Mouse (Mus musculus) lung, postnatal 36 days (tissue): Measurements from ENCODE around the gene Efcab8.
A peak's percentile ranks its signal among the peaks of the same experiment; 100 is the strongest.
"Not testable (repeated sequence)": the region's sequence is repeated elsewhere in the genome, so short reads cannot be mapped to it uniquely, and the experiment has no call there.

Source experiments
- DNase-seq: peaks from one replicate; pipeline ENCODE4 v3.0.0; 2022; ENCODE audit warnings: mixed read lengths

Efcab8 gene

DNA sequence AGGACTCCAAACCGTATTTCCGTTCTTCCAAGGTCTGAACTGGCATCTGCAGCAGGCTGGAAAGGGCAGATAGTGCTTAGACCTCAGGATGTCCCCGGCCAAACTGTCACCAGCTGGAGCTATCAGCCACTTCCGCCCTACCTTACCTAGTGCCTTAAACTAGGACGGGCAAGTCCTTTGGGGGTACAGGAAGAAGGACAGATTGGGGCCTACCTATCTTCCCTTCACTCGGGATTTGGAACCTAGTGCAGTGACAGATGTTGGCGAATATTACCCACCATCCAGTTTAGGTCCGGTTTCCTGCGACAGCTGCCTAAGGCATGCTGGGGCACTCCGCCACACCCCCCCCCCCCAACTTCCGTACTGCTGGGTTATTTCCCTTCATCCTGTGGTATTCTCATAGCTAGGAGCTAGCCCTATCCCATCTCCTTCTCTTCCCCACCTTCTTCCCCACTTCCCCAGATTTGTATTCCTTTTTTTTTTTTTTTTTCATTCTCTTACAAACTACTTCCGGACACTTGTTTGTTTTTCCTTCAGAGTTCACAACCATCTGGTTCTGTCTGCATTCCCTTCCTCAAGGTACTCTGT, at the start of gene Efcab8:
Gene Efcab8, plus strand, starts transcription at position 538 of the 588 bp plus-strand sequence.
- no peak for DNase-seq

DNA sequence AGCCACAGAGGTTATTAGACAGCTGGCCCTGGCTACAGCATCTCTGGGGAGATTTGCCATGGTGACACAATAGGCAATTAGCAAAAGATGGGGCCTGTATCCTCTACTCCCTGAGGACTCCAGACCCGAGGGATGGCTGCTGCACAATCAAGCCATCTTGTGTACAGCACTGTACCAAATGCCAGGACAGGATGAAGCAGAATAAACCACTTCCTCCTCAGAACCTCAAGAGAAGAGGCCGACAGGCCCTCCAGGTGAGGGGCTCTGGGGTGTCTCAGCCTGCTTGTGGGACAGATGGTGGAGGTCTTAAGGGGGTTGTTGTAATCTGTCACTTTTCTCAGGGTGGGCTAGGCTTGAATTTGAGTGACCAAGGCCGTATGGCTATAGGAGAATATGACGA, 45.7 kb upstream of the Efcab8 start:
- DNase-seq, result no peak

DNA sequence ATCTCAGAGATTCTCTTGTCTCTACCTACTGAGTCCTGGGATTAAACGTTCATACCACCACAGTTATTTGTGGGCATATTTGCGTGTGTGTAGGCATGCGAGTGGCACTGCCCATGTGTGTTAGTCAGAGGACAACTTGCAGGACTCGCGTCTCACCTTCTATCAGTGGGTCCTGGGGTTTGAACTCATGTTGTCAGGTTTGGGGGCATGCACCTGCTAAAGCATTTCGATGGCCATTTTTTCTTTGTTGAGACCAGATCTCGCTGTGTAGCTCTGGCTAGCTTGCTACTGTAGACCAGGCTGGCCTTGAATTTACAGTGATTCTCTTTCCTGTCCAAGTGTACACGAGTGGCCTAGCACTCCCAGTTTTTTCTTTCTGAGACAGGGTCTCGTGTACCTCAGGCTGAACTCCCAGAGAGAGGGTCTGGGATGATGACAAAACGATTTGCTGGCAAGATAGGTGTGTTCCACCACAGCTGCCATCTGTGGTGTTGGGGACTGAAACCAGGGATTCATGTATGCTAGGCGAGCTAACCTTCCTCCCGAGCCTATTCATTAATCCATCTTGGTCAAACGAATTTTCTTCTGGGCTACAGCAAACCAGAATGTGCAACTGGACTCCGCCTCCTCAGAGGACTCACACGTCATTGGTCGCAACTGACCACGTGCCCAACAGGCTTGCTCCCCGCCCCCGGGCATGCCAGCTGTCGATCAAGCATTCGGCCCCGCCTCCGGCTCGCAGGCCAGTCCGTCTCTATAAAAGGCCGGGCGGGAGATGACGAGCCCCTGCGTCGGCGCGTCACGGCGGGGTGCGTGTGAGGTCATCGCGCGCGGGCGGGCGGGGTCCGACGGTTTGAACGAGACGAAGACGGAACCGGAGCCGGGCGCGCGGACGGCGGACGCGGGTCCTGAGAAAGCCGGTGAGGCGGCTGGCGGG, 39.0 kb upstream of the Efcab8 start, which contains the start of gene Mapre1:
Gene Mapre1, plus strand, starts transcription at position 775 of the 937 bp plus-strand sequence.
- peak; percentile 100 for DNase-seq

DNA sequence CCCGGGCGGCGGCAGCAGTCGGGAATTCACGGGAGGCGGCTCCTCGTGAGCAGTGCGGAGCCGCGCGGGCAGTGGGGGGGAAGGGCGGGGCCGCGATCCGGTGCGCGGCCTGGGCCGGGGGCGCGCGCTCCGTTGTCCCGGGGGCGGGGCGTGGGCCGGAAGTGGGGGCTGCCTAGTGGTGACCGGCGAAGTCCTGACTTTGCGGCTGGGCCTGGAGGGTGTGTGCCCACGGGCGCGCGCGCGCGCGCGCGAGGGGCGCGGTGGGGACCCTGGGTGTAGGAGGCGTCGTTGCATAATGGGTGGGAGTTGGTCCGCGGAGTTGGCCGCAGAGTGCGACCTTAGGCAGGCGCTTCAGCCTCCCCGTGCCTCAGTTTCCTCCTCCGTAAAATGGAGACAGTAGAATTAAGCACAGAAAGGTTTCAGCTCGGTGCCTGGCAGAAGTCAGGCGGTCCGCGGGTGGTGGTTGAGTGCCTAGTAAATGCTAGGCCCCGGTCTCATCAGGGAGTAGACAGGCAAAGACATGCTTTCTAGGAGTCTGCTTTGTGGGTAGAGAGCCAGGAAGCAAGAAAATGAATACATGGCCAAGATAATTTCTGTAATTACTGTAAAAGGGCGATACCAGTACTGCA, 38.2 kb upstream of the Efcab8 start:
- peak; percentile 81 for DNase-seq

DNA sequence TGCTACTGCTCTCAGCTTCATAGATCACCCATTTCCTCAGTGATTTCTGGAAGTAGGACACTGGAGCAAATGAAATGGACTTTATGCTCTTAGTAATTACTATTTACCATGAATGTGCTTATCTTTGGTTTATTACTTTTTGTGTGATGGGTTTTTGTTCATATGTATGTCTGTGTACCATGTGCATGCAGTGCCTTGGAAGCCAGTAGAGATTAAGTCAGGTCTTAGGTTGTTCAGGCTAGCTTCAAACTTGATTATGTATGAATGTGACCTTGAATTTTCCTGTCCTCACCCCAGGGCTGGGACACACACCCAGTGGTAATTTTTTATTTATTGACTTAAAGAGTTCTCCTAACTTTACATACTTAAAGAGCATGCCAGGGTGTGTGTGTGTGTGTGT, 31.7 kb upstream of the Efcab8 start:
- no peak for DNase-seq

DNA sequence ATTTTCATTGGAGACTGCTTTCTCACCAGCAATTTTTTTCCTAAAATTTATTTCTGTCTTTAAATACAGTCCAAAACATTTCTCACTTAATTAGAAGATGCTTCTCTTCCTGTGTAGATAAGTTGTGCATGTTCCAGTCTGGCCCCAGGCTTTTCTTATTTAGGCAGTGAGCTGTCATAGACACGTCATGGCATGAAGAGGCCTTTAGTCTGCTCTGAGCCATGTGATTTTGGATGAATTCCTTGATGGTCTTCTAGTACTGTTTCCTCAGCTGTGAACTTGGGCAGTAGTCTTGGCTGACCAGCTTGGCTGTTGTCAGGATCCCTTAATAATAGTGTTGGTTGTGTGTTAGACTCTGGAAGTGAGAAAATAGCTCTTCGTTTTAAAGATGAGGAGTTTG, 29.4 kb upstream of the Efcab8 start:
- DNase-seq, result peak; percentile 7

DNA sequence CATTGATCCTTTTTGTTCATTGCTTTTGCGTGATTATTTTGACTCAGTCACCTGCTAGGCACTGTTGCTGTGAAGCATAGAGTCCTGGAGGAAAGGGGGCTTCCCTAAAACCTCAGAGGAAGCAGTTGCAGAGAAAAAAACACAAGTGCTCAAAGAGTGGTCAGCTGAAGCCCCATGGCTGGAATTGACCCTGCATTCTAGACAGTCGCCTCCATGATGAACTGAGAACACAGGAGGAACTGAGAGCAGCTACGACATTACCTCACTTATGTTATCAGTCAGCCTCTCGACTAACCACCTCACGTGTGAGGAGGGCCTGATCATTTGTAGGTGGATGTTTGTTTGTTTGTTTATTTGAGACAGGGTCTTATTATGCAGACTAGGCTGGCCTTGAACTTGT, 17.6 kb upstream of the Efcab8 start:
- DNase-seq, result no peak

DNA sequence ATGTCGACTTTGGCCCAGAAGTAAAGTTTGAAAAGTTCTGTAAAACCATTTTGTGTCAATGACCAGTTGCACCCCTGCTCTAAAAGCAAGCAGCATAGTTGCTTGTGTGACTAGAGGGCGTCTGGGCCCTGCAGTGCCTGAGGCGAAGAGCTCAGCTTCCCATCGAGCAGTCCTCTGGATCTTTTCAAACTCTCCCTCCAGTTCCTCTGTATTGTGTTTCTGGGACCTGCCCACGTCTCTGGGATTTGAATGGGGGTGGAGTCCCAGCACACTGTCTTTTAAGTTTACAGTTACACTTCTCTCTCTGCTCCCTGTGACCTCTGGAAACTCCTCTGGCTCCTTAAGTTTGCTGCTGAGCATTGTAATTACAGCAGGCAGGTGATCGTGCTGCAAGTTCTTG, 12.2 kb upstream of the Efcab8 start:
- no peak for DNase-seq

DNA sequence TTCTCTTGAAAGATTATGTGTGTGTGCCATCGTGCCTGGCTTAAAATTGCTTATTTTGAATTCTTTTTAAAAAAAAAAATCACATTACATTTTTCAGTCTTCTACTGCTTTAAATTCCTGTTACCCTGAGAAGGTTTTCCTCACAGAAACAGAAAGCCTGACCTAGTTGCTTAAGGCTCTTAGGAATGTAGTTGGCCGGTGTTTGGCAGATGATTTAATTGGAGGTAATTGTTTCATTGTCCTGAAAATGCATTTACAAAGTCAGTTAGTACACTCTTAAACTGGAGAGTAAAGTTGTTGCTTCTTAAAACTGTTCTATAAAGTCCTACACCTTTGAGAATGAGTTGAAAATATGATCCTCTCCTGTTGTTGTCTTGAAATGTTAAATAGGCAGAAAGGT, 10.8 kb upstream of the Efcab8 start:
- no peak for DNase-seq

DNA sequence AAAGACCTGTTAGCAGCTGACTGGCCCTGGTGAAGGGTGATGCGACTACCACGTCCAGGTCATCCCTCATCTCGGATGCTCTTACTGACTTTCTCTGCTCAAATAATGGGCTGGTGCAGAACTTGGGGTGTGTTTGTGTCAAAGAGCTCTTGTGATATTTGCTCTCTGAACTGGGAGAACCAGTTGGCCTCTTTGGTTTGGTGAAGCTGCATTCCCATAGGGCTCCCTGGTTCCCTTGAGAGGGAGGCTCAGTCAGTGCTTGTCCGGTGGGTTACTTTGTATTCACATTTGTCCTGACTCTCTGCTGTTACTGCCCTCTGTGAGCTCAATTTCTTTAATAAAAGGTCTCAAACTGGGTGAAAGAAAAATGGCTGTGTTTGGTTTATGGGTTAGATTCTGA, 6.8 kb upstream of the Efcab8 start:
- DNase-seq, result peak; percentile 49

DNA sequence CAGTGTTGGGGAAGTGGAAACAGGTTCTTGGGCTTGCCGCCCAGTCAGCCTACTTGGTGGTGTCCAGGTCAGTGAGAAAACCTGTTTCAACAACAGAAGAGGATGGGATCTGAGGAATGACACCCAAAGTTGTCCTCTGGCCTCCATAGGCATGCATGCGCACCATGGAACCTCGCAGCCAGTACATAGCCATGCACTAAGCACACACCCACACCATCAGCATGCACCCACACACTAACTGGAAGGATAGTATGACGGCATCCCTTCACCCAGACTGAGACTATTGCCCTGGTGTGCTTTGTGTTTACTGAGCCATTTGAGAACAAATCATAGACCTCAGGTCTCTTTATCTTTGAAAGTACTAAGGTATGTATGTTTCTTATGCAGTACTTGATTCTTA, 4.3 kb upstream of the Efcab8 start:
- DNase-seq, result no peak

DNA sequence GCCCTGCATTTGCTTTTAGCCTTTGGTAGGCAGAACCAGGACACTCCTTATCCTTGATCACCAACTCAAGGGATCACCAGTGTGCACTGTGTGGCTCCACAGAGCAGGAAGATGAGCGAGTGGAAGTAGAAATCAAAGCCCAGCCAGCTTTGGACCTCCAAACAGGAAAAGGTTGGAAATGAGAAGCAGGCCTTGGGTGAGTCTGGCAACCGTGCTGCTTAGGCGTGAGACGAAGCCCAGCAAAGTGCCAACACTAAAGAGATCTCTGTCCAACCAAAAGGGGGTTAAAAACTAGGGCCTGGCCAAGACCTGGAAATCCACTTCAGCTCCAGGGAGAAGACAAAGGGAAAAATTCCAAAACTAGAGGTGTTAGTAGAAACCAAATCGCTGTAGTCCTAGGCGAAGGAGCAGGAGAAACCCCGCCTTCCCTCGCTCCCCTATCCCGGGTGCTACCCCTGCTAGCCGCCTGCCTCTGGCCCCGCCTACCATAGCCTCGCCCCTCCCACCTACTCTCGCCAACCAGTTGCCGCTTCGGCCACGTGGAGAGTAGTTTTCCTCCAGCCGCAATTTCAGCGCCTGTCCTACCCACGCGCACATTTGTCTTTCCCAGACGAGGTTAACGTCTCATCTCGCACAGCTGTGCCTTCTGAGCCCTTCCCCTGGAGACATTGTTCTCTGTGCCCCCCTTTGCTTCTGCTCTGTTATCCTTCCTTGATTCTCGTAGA, 931 bp upstream of the Efcab8 start:
- DNase-seq, result peak; percentile 88

DNA sequence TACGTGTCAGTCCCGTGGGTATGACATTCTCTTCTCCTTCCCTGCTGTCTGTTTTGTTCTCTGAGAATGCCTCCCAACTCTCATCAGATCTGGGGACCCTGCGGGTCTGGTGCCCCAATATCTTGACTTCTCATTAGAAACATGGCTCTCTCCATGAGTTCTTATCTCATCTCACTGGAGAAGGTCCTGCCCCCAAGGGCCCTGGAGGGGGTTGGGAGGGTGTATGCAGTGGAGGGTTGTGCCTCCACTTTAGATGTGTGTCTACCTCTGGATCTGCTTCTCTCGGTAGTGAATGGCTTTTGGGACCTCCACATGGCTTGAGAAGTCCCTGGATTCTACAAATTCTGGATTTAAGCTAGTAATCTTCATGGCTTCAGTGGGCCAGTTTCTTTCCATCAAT, 1.4 kb downstream of the Efcab8 start:
- no peak for DNase-seq

DNA sequence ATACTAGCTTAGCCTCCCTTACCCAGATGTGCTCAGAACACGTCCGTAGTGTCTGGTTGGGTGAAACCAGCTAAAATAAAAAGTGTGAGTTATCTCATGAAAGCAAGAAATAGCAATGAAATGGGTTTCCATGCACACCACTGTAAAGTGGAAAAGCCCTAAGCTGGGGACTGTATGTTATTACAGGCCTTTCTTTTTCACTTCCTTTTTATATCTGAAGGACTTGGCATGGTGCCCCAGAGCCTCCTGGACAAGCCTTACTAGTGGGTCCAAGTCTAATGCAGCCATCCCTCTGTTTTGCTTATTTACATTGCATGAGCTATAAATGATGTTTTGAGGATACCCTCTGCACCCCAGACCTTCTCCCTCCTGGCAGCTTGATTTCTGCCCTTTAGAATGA, 4.9 kb downstream of the Efcab8 start:
- DNase-seq, result peak; percentile 64

DNA sequence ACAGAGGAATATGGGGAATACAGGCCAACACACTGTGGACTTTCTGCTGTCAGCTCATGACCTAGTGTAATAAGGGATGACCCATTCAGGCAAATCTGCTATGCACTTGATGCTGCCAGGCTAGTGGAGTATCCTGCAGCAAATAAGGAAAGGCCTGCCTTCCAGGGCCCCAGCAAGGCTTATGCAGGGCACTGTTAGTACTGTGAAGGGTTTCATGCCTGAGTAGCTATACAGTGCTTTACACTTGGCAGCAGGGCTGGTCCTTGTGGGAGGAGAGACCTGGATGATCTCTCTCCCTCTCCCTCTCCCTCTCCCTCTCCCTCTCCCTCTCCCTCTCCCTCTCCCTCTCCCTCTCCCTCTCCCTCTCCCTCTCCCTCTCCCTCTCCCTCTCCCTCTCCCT, 13.6 kb downstream of the Efcab8 start:
- no peak for DNase-seq

DNA sequence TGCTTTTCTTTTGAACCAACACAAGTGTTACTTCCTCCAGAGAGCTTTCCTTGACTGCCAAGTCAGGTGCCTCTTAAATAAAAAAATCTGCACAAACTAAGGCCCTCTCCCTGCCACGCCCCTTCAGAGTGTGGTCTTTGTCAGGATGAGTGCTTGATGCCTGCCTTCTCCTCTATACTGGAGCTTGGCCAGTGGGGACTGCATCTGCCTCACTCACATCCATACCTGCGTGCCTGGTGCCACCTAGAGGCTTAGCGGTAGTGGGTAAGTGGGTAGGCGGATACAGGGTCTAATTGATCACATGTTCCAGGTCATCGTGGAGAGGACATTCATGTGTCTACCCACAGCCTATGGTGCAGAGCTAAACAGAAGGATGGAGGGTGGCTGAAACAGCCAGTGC, 15.4 kb downstream of the Efcab8 start:
- DNase-seq, result peak; percentile 57

DNA sequence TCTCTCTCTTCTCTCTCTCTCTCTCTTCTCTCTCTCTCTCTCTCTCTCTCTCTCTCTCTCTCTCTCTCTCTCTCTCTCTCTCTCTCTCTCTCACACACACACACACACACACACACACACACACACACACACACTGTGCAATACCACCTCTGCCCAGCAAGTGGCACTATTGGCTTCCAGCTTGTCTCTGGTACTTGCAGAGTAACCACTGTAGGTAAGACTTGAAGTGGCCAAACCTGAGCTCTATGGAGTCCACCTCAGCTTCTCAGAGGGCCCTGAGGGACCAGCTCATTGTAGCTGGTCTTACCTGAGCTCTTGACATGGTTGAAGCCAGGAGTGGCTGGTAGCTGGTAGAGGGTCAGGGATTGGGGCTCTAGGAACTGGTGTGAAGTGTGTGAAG, 27.7 kb downstream of the Efcab8 start:
- DNase-seq, result peak; percentile 69

DNA sequence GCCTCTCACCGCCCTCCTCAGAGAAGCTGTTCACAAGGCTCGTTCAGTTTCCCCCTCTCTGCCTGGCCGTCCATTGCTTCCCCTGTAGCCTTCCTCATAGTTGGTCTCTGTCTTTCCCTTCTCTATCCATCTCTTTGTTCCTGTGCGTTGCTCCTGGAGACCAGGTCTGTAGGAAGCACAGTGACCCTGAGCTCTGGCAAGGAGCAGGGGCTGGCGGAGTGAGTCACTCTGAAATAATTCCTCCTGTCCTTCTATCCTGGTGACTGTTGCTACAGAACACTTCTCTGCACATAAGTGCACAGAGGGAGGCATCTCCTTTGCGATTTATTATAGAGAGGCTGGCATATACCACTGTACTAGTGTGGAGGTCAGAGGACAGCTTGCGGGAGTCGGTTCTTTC, 28.4 kb downstream of the Efcab8 start:
- DNase-seq, result no peak

DNA sequence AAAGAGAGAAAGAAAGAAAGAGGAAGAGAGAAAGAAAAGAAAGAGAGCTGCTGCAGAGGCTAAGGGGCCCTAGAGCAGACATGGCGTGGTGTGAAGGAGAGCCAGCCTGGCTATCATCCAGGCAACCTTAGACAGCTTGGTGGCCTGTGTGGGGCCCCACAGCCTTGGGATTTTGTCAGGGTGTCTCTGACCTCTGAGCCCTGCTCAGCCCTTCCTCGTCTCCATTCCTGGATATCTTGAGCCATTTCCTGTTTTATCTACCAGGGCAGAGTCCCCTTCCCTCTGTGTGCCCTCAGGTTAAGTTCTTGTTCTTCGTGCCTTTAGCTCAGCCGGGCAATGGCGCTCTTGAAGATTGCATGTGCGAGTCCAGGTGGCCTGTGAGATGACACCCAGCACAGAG, 29.1 kb downstream of the Efcab8 start:
- DNase-seq, result no peak

DNA sequence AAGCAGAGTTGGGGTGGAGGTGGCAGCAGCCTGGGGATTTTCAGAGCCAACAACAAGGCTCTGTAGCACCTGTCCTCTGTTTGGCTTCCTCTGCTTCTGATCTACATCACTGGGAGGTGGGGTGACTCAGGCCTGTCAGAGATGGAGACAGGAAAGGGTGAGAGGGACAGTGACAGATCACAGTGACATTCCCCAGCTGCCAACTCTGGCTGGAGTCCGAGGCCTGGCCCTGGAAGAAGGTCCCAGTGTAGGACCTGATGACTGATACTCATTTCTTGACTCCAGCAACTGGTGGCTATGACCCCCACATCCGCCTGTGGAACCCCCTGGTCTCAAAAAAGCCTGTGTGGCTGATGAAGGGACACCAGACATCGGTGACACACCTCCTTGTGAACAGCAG, 30.2 kb downstream of the Efcab8 start:
- DNase-seq, result no peak

DNA sequence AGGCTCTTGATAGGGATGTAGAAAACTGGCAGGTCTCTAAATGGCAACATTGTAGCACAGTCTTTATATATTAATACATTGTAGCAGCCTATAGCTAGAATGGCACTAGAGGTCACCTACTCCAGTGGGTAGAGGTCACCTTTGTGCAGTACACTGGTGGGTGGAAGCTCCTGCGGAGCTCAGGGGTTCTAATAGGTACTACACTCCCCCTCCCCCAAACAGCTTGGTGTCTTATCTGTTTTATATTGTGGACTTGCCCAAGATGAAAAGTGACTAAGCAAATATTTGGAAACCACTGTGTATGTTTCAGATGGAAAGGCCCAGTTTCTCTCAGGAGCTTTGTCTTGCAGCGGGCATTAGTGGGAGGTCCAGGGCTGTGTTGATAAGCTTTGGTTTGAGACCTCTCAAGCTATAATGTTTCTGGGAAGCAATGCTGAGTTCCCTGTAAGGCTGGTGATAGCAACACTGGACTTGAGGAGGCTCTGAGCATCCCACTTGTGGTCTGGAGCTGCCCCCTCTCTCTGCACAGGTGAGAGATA, 42.3 kb downstream of the Efcab8 start:
- no peak for DNase-seq

DNA sequence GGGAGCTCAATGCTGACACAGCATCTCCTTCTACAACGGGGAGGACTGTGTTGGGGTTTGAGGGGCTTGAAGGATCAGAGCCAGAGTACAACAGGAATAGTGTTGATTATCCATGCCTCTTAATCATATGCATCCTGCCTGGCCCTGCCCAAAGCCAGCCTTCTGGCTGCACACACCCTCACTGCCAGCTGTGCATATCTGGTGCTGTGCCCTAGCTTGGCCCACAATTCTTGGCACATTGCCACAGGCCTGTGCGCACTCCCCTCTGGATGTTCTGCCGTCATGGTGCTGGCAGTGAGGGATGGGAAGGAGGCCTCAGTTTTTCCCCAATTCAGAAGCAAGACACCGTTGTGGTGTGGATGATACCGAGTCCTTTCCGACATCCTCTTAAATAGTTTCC, 44.9 kb downstream of the Efcab8 start:
- DNase-seq, result peak; percentile 26

DNA sequence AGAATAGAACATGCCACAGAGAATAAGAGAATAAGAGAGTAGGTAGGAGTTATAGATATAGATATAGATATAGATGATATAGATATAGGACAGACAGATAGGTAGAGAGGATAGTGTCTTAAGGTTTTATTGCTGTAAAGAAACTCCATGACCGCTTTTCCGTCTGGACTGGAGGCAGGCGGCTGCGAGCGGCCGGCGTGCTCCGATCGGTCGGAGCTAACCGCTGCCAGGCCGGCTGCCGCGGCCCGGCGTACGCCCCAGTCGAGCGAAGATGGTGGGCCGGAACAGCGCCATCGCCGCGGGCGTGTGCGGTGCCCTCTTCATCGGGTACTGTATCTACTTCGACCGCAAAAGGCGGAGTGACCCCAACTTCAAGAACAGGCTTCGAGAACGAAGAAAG, 46.2 kb downstream of the Efcab8 start:
- not testable (repeated sequence) for DNase-seq
